Mouse (Mus musculus): Measurements from ENCODE around the gene Mettl5.

- TF ChIP-seq CTCF (IDR thresholded peaks at IDR 0.05; ENCODE audit: low read depth) = no peak
- no peak for TF ChIP-seq EP300 (IDR thresholded peaks at IDR 0.05; ENCODE audit: low read depth)
Observed at GRCm38 (mm10) chr2:69826380-69826779, 59.0 kb downstream of the Mettl5 start.
